Mouse (Mus musculus): ENCODE results near the gene Xrra1.

DNA sequence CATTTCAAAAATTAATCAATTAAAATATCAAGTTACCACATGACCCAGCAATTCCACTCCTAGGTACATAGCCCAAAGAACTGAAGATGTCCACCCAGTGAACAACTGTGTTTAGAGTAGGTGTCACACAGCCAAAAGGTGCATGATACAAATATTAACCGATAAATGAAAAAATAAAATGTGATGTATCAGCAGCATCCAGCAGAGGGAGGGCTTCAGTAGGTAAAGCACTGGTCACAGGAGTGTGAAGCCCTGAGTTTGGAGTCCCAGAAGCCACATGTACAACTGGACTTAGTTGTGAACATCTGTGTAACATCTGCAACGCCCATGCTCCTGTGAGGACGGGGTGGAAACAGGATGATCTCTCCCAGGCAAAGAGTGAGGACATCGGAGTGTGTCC is 4.6 kb upstream of the Xrra1 start:
- peak; percentile 40 for TF ChIP-seq CTCF (IDR thresholded peaks at IDR 0.05)
- TF ChIP-seq EP300 (IDR thresholded peaks at IDR 0.05) = no peak
